Mouse (Mus musculus): Measurements from ENCODE around the gene Tbc1d30. TPM values are rescaled to one million over a fixed set of nuclear protein-coding genes. Genes with fewer than 3 reads are reported as not detected.
A peak's percentile ranks its signal among the peaks of the same experiment; 100 is the strongest.

Tbc1d30 gene
- total RNA-seq (2017) = 4.9 to 18.6 TPM (median 9.3 TPM) in 3 replicates

- ATAC-seq (replicated peaks; ENCODE audit: insufficient number of reproducible peaks, low FRiP score, low TSS enrichment, poor library complexity, severe bottlenecking) = peak; percentile 59
Observed at GRCm38 (mm10) chr10:121351066-121351581, at the start of gene Tbc1d30. Tbc1d30 (minus strand) TSS chr10:121351278.

- no peak for ATAC-seq (replicated peaks; ENCODE audit: insufficient number of reproducible peaks, low FRiP score, low TSS enrichment, poor library complexity, severe bottlenecking)
Observed at GRCm38 (mm10) chr10:121398599-121398998, 47.5 kb upstream of the Tbc1d30 start.

GRCm38 (mm10) chr10:121395542-121396176 lies 44.6 kb upstream of the Tbc1d30 start:
- ATAC-seq (replicated peaks; ENCODE audit: insufficient number of reproducible peaks, low FRiP score, low TSS enrichment, poor library complexity, severe bottlenecking) = no peak

GRCm38 (mm10) chr10:121394789-121395325 lies 43.8 kb upstream of the Tbc1d30 start:
- ATAC-seq (replicated peaks; ENCODE audit: insufficient number of reproducible peaks, low FRiP score, low TSS enrichment, poor library complexity, severe bottlenecking) = no peak

- no peak for ATAC-seq (replicated peaks; ENCODE audit: insufficient number of reproducible peaks, low FRiP score, low TSS enrichment, poor library complexity, severe bottlenecking)
Observed at GRCm38 (mm10) chr10:121394270-121394669, 43.2 kb upstream of the Tbc1d30 start.

GRCm38 (mm10) chr10:121391901-121392300 lies 40.8 kb upstream of the Tbc1d30 start:
- no peak for ATAC-seq (replicated peaks; ENCODE audit: insufficient number of reproducible peaks, low FRiP score, low TSS enrichment, poor library complexity, severe bottlenecking)

GRCm38 (mm10) chr10:121390602-121391001 lies 39.5 kb upstream of the Tbc1d30 start:
- ATAC-seq (replicated peaks; ENCODE audit: insufficient number of reproducible peaks, low FRiP score, low TSS enrichment, poor library complexity, severe bottlenecking) = no peak

- ATAC-seq (replicated peaks; ENCODE audit: insufficient number of reproducible peaks, low FRiP score, low TSS enrichment, poor library complexity, severe bottlenecking) = no peak
Observed at GRCm38 (mm10) chr10:121386347-121386746, 35.3 kb upstream of the Tbc1d30 start.

- no peak for ATAC-seq (replicated peaks; ENCODE audit: insufficient number of reproducible peaks, low FRiP score, low TSS enrichment, poor library complexity, severe bottlenecking)
Observed at GRCm38 (mm10) chr10:121385695-121386094, 34.6 kb upstream of the Tbc1d30 start.

- no peak for ATAC-seq (replicated peaks; ENCODE audit: insufficient number of reproducible peaks, low FRiP score, low TSS enrichment, poor library complexity, severe bottlenecking)
Observed at GRCm38 (mm10) chr10:121384710-121385109, 33.6 kb upstream of the Tbc1d30 start.

- no peak for ATAC-seq (replicated peaks; ENCODE audit: insufficient number of reproducible peaks, low FRiP score, low TSS enrichment, poor library complexity, severe bottlenecking)
Observed at GRCm38 (mm10) chr10:121381280-121381679, 30.2 kb upstream of the Tbc1d30 start.

- no peak for ATAC-seq (replicated peaks; ENCODE audit: insufficient number of reproducible peaks, low FRiP score, low TSS enrichment, poor library complexity, severe bottlenecking)
Observed at GRCm38 (mm10) chr10:121379387-121379786, 28.3 kb upstream of the Tbc1d30 start.

GRCm38 (mm10) chr10:121376530-121377271 lies 25.6 kb upstream of the Tbc1d30 start:
- ATAC-seq (replicated peaks; ENCODE audit: insufficient number of reproducible peaks, low FRiP score, low TSS enrichment, poor library complexity, severe bottlenecking) = no peak

- no peak for ATAC-seq (replicated peaks; ENCODE audit: insufficient number of reproducible peaks, low FRiP score, low TSS enrichment, poor library complexity, severe bottlenecking)
Observed at GRCm38 (mm10) chr10:121375649-121376493, 24.8 kb upstream of the Tbc1d30 start.

GRCm38 (mm10) chr10:121374693-121375620 lies 23.9 kb upstream of the Tbc1d30 start:
- peak; percentile 65 for ATAC-seq (replicated peaks; ENCODE audit: insufficient number of reproducible peaks, low FRiP score, low TSS enrichment, poor library complexity, severe bottlenecking)

GRCm38 (mm10) chr10:121374013-121374412 lies 22.9 kb upstream of the Tbc1d30 start:
- ATAC-seq (replicated peaks; ENCODE audit: insufficient number of reproducible peaks, low FRiP score, low TSS enrichment, poor library complexity, severe bottlenecking) = no peak

GRCm38 (mm10) chr10:121370777-121371176 lies 19.7 kb upstream of the Tbc1d30 start:
- no peak for ATAC-seq (replicated peaks; ENCODE audit: insufficient number of reproducible peaks, low FRiP score, low TSS enrichment, poor library complexity, severe bottlenecking)

Measured in monocyte, adult 5-6 weeks (primary cell).